27 mouse cellular contexts compared by ENCODE assay signal in the genomic region with DNA sequence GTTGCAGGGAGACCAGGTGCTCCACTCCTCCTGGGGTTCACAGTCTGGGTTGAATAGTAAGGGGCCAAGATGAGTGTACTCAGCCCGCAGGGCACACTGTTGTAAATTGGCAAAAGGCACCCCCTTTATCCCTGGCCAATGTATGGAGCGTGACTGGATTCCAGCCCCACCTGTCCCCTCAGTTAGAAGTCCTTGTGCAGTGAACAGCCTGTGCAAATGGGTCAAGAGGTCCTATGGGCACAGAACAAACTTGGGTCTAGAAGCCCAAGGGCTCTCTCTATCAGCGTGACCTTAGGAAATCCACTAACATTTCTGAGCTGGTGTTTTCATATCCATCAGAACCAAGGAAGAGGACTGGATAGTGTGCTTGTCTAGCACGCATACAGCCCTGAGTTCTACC. TPM values are rescaled to one million over a fixed set of nuclear protein-coding genes. Genes with fewer than 3 reads are reported as not detected.
"Had no signal": no experiment of that assay in that cellular context is flagged by ENCODE, and none has a peak within 500 bp of the region (broad histone marks: within the 10 kb centered on the region; RNA-seq: fewer than 3 reads in every experiment).

No protein-coding gene starts in this region.

- H3K4me2 ChIP-seq: heart, embryonic 12.5 days; hindbrain, embryonic 13.5 days; hindbrain, embryonic 15.5 days; kidney, embryonic 15.5 days; limb, embryonic 12.5 days; liver, embryonic 11.5 days had no signal

- H3K4me1 ChIP-seq: hindbrain, embryonic 13.5 days; hindbrain, embryonic 15.5 days had no signal

- H3K9ac ChIP-seq: heart, embryonic 12.5 days; hindbrain, embryonic 13.5 days; hindbrain, embryonic 15.5 days; kidney, embryonic 15.5 days; limb, embryonic 12.5 days had no signal

- H3K36me3 ChIP-seq: heart, embryonic 10.5 days; heart, embryonic 12.5 days; hindbrain, embryonic 13.5 days; hindbrain, embryonic 15.5 days; kidney, embryonic 15.5 days; limb, embryonic 10.5 days; limb, embryonic 12.5 days had no signal

- DNase-seq: gastrocnemius, adult 2 months; gastrocnemius, postnatal 10 days; gastrocnemius, postnatal 25 days; heart, adult 18-20 months; heart, postnatal 10 days; heart, postnatal 36 days; kidney, adult 11 months; kidney, adult 2 months; kidney, adult 9 months; kidney, postnatal 14 days; kidney, postnatal 36 days; layer of hippocampus, adult 9-11 months; liver had no signal

- H3K27me3 ChIP-seq: heart, embryonic 12.5 days; hindbrain, embryonic 13.5 days; hindbrain, embryonic 15.5 days; kidney, embryonic 15.5 days; limb, embryonic 12.5 days had no signal

- H3K27ac ChIP-seq: gastrocnemius, adult 2 months; hindbrain, embryonic 13.5 days; hindbrain, embryonic 15.5 days; hindbrain, postnatal 0 days; kidney, embryonic 15.5 days; kidney, postnatal 0 days; left cerebral cortex, adult 2 months; limb, embryonic 10.5 days; limb, embryonic 12.5 days had no signal

- H3K9me3 ChIP-seq: heart, embryonic 10.5 days; hindbrain, embryonic 13.5 days; hindbrain, embryonic 15.5 days; kidney, embryonic 15.5 days; limb, embryonic 10.5 days; limb, embryonic 12.5 days had no signal

- H3K4me3 ChIP-seq: gastrocnemius, adult 2 months; heart, embryonic 10.5 days; heart, embryonic 12.5 days; hindbrain, embryonic 13.5 days; hindbrain, embryonic 15.5 days; kidney, embryonic 15.5 days; left cerebral cortex, adult 2 months; limb, embryonic 10.5 days; limb, embryonic 12.5 days had no signal

- ATAC-seq: hindbrain, postnatal 0 days; intestine, embryonic 16.5 days had no signal

RNA-seq across cellular contexts. Expression of a gene that starts 16.8 kb away (rescaled TPM):
- total RNA-seq: gastrocnemius, adult 2 months; gastrocnemius, postnatal 10 days; gastrocnemius, postnatal 25 days; granulocyte monocyte progenitor cell, adult 5-6 weeks; heart, adult 18-20 months; heart, adult 8-10 months; heart, postnatal 36 days had no signal

RNA-seq across cellular contexts. Expression of a gene that starts 44.2 kb away (rescaled TPM):
- total RNA-seq: granulocyte monocyte progenitor cell, adult 5-6 weeks had no signal
- polyA plus RNA-seq: kidney, postnatal 0 days had no signal
